Mouse (Mus musculus): ENCODE measurements around the gene Diaph2. TPM values are rescaled to one million over a fixed set of nuclear protein-coding genes. Genes with fewer than 3 reads are reported as not detected.

The Diaph2 gene
- 3.4 and 3.6 TPM in 2 replicates for polyA plus RNA-seq (2015; fragmentation: Nextera tagmentation; extraction: Ambion mirVana)

GRCm38 (mm10) chrX:129749571-129750061 lies at the start of gene Diaph2:
Gene Diaph2 (plus strand): TSS chrX:129749742.
- no peaks in the 10 kb centered on the region for H3K9me3 ChIP-seq (replicated peaks; ENCODE audit: control insufficient read depth, low read length, poor library complexity, severe bottlenecking)
- H3K27ac ChIP-seq (ENCODE audit: low read length), result peak within 1 kb of the TSS; percentile 17; the same call in 1 of the 2 replicates
- peak within 1 kb of the TSS; percentile 65 for H3K9ac ChIP-seq (ENCODE audit: low read depth, low read length)
- H3K4me1 ChIP-seq (ENCODE audit: control insufficient read depth, insufficient read depth, low read length), result peaks cover 2% of the 10 kb centered on the region; the same call in 1 of the 2 replicates
- H3K27me3 ChIP-seq (ENCODE audit: control insufficient read depth, insufficient read depth, low read depth, low read length), result no peaks in the 10 kb centered on the region
- peak within 1 kb of the TSS; percentile 62 for H3K4me3 ChIP-seq (ENCODE audit: low read depth, low read length)
- H3K36me3 ChIP-seq (ENCODE audit: control insufficient read depth, insufficient read depth, low read length), result no peaks in the 10 kb centered on the region
- H3K4me2 ChIP-seq (ENCODE audit: low read length), result peak within 1 kb of the TSS; percentile 55
- 17% methylated on average over 30 of the region's 49 CpGs for WGBS
- ATAC-seq, result peak; percentile 91

GRCm38 (mm10) chrX:129701634-129702312 lies 47.8 kb upstream of the Diaph2 start:
- 71% methylated on average over 6 of the region's 6 CpGs for WGBS
- H3K4me1 ChIP-seq (ENCODE audit: control insufficient read depth, insufficient read depth, low read length), result no peaks in the 10 kb centered on the region
- no peak overlapping the region for H3K9ac ChIP-seq (ENCODE audit: low read depth, low read length)
- H3K4me3 ChIP-seq (ENCODE audit: low read depth, low read length), result no peak overlapping the region
- no peaks in the 10 kb centered on the region for H3K9me3 ChIP-seq (replicated peaks; ENCODE audit: control insufficient read depth, low read length, poor library complexity, severe bottlenecking)
- H3K27me3 ChIP-seq (ENCODE audit: control insufficient read depth, insufficient read depth, low read depth, low read length), result no peaks in the 10 kb centered on the region
- H3K4me2 ChIP-seq (ENCODE audit: low read length), result no peak overlapping the region
- ATAC-seq, result no peak
- no peaks in the 10 kb centered on the region for H3K36me3 ChIP-seq (ENCODE audit: control insufficient read depth, insufficient read depth, low read length)
- H3K27ac ChIP-seq (ENCODE audit: low read length), result no peak overlapping the region

GRCm38 (mm10) chrX:129709656-129710055 lies 39.9 kb upstream of the Diaph2 start:
- no peak overlapping the region for H3K4me3 ChIP-seq (ENCODE audit: low read depth, low read length)
- no peaks in the 10 kb centered on the region for H3K4me1 ChIP-seq (ENCODE audit: control insufficient read depth, insufficient read depth, low read length)
- WGBS, result 65% methylated on average over 2 of the region's 2 CpGs
- no peak overlapping the region for H3K4me2 ChIP-seq (ENCODE audit: low read length)
- no peak for ATAC-seq
- H3K27me3 ChIP-seq (ENCODE audit: control insufficient read depth, insufficient read depth, low read depth, low read length), result no peaks in the 10 kb centered on the region
- no peak overlapping the region for H3K9ac ChIP-seq (ENCODE audit: low read depth, low read length)
- H3K27ac ChIP-seq (ENCODE audit: low read length), result no peak overlapping the region
- no peaks in the 10 kb centered on the region for H3K9me3 ChIP-seq (replicated peaks; ENCODE audit: control insufficient read depth, low read length, poor library complexity, severe bottlenecking)
- H3K36me3 ChIP-seq (ENCODE audit: control insufficient read depth, insufficient read depth, low read length), result no peaks in the 10 kb centered on the region

- Histone ChIP-seq H3K9me3 (replicated peaks; ENCODE audit: control insufficient read depth, low read length, poor library complexity, severe bottlenecking) (no peaks in the 10 kb centered on the region), H3K4me1 (ENCODE audit: control insufficient read depth, insufficient read depth, low read length) (no peaks in the 10 kb centered on the region), H3K36me3 (ENCODE audit: control insufficient read depth, insufficient read depth, low read length) (no peaks in the 10 kb centered on the region), H3K27ac (ENCODE audit: low read length) (no peak overlapping the region), H3K4me3 (ENCODE audit: low read depth, low read length) (no peak overlapping the region), H3K9ac (ENCODE audit: low read depth, low read length) (no peak overlapping the region), H3K27me3 (ENCODE audit: control insufficient read depth, insufficient read depth, low read depth, low read length) (no peaks in the 10 kb centered on the region), H3K4me2 (ENCODE audit: low read length) (no peak overlapping the region)
- no peak for ATAC-seq
- 57% methylated on average over 2 of the region's 2 CpGs for WGBS
Observed at GRCm38 (mm10) chrX:129728717-129729220, 20.8 kb upstream of the Diaph2 start.

- no peak overlapping the region for H3K4me2 ChIP-seq (ENCODE audit: low read length)
- H3K36me3 ChIP-seq (ENCODE audit: control insufficient read depth, insufficient read depth, low read length), result no peaks in the 10 kb centered on the region
- ATAC-seq, result no peak
- no peaks in the 10 kb centered on the region for H3K9me3 ChIP-seq (replicated peaks; ENCODE audit: control insufficient read depth, low read length, poor library complexity, severe bottlenecking)
- no peak overlapping the region for H3K4me3 ChIP-seq (ENCODE audit: low read depth, low read length)
- WGBS, result 50% methylated on average over 1 of the region's 1 CpGs
- H3K27me3 ChIP-seq (ENCODE audit: control insufficient read depth, insufficient read depth, low read depth, low read length), result no peaks in the 10 kb centered on the region
- no peak overlapping the region for H3K9ac ChIP-seq (ENCODE audit: low read depth, low read length)
- no peak overlapping the region for H3K27ac ChIP-seq (ENCODE audit: low read length)
- H3K4me1 ChIP-seq (ENCODE audit: control insufficient read depth, insufficient read depth, low read length), result no peaks in the 10 kb centered on the region
Observed at GRCm38 (mm10) chrX:129736562-129736961, 13.0 kb upstream of the Diaph2 start.

GRCm38 (mm10) chrX:129739226-129739625 lies 10.3 kb upstream of the Diaph2 start:
- no peaks in the 10 kb centered on the region for H3K9me3 ChIP-seq (replicated peaks; ENCODE audit: control insufficient read depth, low read length, poor library complexity, severe bottlenecking)
- no peak overlapping the region for H3K27ac ChIP-seq (ENCODE audit: low read length)
- H3K4me2 ChIP-seq (ENCODE audit: low read length), result no peak overlapping the region
- no peaks in the 10 kb centered on the region for H3K4me1 ChIP-seq (ENCODE audit: control insufficient read depth, insufficient read depth, low read length)
- H3K9ac ChIP-seq (ENCODE audit: low read depth, low read length), result no peak overlapping the region
- H3K27me3 ChIP-seq (ENCODE audit: control insufficient read depth, insufficient read depth, low read depth, low read length), result no peaks in the 10 kb centered on the region
- ATAC-seq, result no peak
- H3K4me3 ChIP-seq (ENCODE audit: low read depth, low read length), result no peak overlapping the region
- no peaks in the 10 kb centered on the region for H3K36me3 ChIP-seq (ENCODE audit: control insufficient read depth, insufficient read depth, low read length)

GRCm38 (mm10) chrX:129742981-129743380 lies 6.6 kb upstream of the Diaph2 start:
- WGBS, result 87% methylated on average over 3 of the region's 3 CpGs
- H3K4me3 ChIP-seq (ENCODE audit: low read depth, low read length), result no peak overlapping the region
- H3K27me3 ChIP-seq (ENCODE audit: control insufficient read depth, insufficient read depth, low read depth, low read length), result no peaks in the 10 kb centered on the region
- no peaks in the 10 kb centered on the region for H3K4me1 ChIP-seq (ENCODE audit: control insufficient read depth, insufficient read depth, low read length)
- ATAC-seq, result no peak
- no peak overlapping the region for H3K27ac ChIP-seq (ENCODE audit: low read length)
- H3K4me2 ChIP-seq (ENCODE audit: low read length), result no peak overlapping the region
- no peak overlapping the region for H3K9ac ChIP-seq (ENCODE audit: low read depth, low read length)
- H3K36me3 ChIP-seq (ENCODE audit: control insufficient read depth, insufficient read depth, low read length), result no peaks in the 10 kb centered on the region
- H3K9me3 ChIP-seq (replicated peaks; ENCODE audit: control insufficient read depth, low read length, poor library complexity, severe bottlenecking), result no peaks in the 10 kb centered on the region

- 72% methylated on average over 3 of the region's 3 CpGs for WGBS
- no peak overlapping the region for H3K4me3 ChIP-seq (ENCODE audit: low read depth, low read length)
- H3K27ac ChIP-seq (ENCODE audit: low read length), result no peak overlapping the region
- no peaks in the 10 kb centered on the region for H3K27me3 ChIP-seq (ENCODE audit: control insufficient read depth, insufficient read depth, low read depth, low read length)
- H3K9ac ChIP-seq (ENCODE audit: low read depth, low read length), result no peak overlapping the region
- no peak for ATAC-seq
- H3K4me2 ChIP-seq (ENCODE audit: low read length), result no peak overlapping the region
- H3K36me3 ChIP-seq (ENCODE audit: control insufficient read depth, insufficient read depth, low read length), result no peaks in the 10 kb centered on the region
- H3K9me3 ChIP-seq (replicated peaks; ENCODE audit: control insufficient read depth, low read length, poor library complexity, severe bottlenecking), result no peaks in the 10 kb centered on the region
- peaks cover 2% of the 10 kb centered on the region; the same call in 1 of the 2 replicates for H3K4me1 ChIP-seq (ENCODE audit: control insufficient read depth, insufficient read depth, low read length)
Observed at GRCm38 (mm10) chrX:129745976-129746375, 3.6 kb upstream of the Diaph2 start.

- WGBS, result 0% methylated on average over 1 of the region's 1 CpGs
- H3K4me1 ChIP-seq (ENCODE audit: control insufficient read depth, insufficient read depth, low read length), result peaks cover 2% of the 10 kb centered on the region; the same call in 1 of the 2 replicates
- no peaks in the 10 kb centered on the region for H3K9me3 ChIP-seq (replicated peaks; ENCODE audit: control insufficient read depth, low read length, poor library complexity, severe bottlenecking)
- peak overlapping the region; percentile 55 for H3K4me2 ChIP-seq (ENCODE audit: low read length)
- no peaks in the 10 kb centered on the region for H3K27me3 ChIP-seq (ENCODE audit: control insufficient read depth, insufficient read depth, low read depth, low read length)
- H3K4me3 ChIP-seq (ENCODE audit: low read depth, low read length), result peak overlapping the region; percentile 62
- no peak overlapping the region for H3K9ac ChIP-seq (ENCODE audit: low read depth, low read length)
- ATAC-seq, result no peak
- H3K36me3 ChIP-seq (ENCODE audit: control insufficient read depth, insufficient read depth, low read length), result no peaks in the 10 kb centered on the region
- H3K27ac ChIP-seq (ENCODE audit: low read length), result no peak overlapping the region
Observed at GRCm38 (mm10) chrX:129749102-129749501, 440 bp upstream of the Diaph2 start.

All from midbrain, embryonic 16.5 days (tissue).